Mouse (Mus musculus) retina, postnatal 7 days (tissue): ENCODE results near the gene Snrnp70.
"Not testable (repeated sequence)": the region's sequence is repeated elsewhere in the genome, so short reads cannot be mapped to it uniquely, and the experiment has no call there.

ENCODE experiments used
- DNase-seq: peaks from one replicate; pipeline ENCODE4 v3.0.0-alpha.2; 2012; ENCODE audit warnings: low read depth, low spot score

Snrnp70 gene

DNA sequence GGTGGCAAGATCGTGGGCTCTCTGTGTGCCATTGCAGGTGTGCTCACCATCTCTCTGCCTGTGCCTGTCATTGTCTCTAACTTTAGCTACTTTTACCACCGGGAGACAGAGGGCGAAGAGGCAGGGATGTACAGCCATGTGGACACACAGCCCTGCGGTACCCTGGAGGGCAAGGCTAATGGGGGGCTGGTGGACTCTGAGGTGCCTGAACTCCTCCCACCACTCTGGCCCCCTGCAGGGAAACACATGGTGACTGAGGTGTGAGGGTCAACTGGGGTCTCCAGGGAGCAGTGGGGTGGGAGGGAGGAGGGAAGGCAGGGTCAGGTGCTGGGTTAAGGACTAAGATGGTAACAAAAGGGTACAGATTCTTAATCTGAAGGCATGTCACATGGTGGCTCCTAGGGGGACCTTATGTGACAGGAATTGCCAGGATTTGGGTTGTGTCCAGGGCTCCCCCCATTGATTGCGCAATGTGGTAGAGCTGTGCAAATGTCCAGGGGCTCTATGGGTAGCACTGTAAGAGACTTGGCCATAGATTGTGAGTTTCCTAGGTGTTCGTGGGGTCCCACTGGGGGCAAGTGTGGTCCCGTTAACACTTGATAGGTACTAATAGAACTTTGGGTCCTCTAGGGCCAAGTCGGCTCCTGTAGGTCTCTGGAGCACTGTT lies 14.1 kb upstream of the Snrnp70 start:
- no peak for DNase-seq

DNA sequence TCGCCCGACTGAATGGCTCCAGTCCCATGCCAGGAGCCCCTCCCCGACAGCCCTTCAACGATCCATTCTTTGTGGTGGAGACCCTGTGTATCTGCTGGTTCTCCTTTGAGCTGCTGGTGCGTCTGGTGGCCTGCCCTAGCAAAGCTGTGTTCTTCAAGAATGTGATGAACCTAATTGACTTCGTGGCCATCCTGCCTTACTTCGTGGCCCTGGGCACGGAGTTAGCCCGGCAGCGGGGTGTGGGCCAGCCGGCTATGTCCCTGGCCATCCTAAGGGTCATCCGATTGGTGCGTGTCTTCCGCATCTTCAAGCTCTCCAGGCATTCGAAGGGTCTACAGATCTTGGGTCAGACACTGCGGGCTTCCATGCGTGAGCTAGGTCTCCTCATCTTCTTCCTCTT lies 13.4 kb upstream of the Snrnp70 start:
- no peak for DNase-seq

DNA sequence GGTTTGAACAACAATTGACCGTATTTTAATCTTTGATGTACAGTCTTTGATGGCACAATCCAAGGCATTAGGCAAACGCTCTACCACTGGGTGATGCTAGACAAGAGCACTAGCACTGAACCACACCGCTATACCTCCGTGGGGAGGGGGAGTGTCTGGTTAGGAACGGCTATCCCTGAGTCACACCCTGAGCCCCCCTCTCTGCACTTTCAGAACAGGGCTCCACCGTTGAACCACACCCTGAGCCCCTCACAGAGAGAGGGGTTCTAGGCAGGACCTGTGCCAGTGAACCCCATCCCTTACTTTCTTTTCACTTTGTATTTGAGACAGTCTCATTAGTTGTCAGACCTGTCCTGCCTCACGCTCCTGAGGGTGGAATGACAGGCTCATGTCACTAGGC lies 12.8 kb upstream of the Snrnp70 start:
- DNase-seq, result no peak

DNA sequence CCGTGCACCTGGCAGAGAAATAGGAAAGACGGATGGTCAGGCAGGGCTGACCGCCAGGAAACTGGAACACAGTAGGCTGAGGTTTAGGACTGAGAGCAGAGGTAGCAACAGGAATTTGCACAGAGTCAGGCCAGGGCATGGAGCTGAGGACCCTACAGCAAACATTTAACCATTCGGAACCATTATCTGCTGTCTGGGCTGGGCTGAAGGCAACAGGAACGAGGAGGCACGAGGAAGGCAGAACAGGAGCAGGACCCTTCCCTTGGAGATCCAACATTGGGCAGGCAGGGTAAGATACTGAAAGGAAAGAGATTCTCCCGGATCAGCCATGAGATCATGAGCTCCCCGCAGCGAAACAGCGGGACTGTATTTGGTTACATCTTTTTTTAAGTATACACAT lies 12.3 kb upstream of the Snrnp70 start:
- no peak for DNase-seq

DNA sequence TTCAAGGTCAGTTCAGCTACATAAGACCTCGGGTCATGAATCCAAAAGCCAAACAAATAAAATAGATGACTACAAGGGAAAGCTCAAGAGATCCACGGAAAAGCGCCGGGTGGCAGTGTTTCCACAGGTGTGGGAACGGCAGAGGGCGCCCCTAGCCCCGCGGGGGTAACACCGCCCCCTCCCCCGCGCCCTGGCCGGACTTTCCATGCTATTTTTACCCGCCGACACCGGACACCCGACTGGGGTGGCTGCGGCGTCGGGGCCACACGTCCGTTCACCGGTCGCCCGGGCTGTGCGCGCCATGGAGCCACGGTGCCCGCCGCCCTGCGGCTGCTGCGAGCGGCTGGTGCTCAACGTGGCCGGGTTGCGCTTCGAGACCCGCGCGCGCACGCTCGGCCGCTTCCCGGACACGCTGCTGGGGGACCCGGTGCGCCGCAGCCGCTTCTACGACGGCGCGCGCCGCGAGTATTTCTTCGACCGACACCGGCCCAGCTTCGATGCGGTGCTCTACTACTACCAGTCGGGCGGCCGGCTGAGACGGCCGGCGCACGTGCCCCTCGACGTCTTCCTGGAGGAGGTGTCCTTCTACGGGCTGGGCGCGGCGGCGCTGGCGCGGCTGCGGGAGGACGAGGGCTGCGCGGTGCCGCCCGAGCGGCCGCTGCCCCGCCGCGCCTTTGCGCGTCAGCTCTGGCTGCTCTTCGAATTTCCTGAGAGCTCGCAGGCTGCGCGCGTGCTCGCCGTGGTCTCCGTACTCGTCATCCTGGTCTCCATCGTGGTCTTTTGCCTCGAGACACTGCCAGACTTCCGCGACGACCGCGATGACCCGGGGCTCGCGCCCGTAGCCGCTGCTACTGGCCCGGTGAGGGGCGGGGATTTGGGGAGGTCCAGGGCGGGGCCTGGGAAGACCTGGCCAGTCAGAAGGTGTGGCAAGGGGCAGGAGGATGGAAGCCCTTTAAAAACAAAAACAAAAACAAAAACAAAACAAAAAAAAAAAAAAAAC lies 10.9 kb upstream of the Snrnp70 start:
- no peak for DNase-seq

DNA sequence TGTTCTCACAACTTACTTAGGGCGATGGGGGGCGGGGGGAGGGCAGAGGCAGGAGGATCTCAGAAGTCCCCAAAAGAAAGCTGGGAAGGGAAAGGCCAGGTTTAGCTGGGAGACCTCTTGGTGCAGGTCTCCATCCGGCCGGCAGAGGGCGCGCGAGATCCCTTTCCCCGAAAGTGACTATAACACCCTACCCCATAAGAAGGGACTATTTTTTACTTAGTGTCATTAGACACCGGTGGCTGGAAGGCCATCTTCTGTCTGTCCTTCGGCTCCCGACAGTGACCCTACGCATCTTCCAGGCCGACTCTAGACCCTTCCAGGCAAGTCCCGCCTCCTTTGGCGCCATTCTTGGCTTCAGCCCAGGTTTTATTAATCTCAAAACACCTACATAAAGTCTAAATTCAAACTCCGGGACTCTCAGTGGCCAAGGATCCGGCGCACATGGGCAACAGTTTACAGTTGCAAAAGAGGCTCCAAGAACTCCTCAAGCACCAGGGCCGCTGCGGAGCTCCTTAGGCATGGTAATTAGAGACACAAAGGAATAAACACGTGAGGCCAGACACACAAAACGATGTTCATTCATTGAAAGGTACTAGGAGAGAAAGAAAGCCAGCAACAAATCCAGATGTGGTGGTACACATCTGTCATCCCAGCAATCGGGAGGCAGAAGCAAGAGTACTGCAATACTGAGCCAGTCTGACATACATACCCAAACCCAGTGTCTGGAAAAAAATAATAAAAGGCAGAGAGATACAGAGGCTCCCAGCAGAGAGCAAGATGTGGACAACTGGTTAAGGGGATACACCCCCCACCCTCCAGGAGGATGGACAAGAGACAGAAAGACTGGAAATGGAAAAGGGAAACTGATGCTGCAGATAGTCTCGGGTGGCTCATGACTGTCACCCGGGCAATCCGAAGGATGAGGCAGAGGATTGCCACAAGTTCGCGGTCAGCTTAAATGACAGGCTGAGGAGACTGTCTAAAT lies 9.8 kb upstream of the Snrnp70 start, which contains the start of gene Kcna7:
Gene Kcna7 (plus strand): TSS at position 563 of the 985 bp plus-strand sequence.
- DNase-seq, result no peak

DNA sequence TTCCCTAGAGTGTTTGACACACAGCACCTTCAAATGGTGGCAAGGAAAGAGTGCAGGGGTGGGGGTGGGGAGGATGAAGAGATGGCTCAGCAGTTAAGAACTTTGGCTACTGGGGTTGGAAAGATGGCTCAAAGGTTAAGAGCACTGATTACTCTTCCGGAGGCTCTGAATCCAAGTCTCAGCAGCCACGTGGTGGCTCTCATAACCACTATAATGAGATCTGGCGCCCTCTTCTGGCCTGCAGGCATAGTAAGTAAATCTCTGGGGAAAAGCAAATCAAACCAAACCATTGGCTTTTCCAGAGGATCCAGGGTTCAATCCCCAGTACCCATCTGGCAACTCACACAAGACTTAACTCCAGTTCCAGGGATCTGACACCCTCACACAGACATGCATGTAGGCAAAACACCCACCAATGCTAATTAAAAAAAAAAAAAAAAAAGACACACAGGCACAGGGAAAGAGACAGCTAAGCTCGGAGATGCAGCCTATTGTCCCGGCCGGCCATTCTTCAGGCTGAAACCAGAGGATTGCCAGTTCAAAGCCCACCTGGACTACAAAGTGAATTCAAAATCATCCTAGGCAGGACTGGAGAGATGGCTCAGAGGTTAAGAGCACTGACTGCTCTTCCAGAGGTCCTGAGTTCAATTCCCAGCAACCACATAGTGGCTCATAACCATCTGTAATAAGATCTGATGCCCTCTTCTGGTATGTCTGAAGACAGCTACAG lies 8.2 kb upstream of the Snrnp70 start:
- DNase-seq, result no peak

DNA sequence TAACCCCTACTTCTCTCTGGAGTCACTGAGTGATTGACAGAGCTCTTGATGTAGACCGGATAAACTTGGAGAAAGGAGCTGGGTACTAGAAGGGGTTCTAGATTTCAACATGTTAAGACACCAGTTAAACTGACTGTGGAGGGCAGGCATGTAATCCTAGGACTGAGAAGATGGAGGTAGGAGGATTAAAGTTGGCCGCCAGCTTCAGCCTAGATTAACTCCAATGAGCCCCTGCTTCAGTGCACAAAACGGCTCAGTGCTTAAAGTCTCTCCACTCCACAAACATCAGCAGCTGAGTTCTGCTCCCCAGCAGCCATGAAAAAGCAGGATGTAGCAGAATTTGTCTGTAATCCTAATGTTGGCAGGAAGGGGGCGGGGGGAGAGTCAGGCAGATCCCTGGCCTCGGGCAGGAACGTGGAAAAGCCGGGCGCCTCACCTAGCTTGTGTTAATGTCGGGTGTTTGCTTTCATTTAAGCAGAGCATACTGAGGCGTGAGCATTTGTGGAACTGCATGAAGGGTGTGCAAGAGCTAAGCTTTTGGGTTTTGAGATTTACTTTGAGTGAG lies 6.1 kb upstream of the Snrnp70 start:
- peak; percentile 44 for DNase-seq

DNA sequence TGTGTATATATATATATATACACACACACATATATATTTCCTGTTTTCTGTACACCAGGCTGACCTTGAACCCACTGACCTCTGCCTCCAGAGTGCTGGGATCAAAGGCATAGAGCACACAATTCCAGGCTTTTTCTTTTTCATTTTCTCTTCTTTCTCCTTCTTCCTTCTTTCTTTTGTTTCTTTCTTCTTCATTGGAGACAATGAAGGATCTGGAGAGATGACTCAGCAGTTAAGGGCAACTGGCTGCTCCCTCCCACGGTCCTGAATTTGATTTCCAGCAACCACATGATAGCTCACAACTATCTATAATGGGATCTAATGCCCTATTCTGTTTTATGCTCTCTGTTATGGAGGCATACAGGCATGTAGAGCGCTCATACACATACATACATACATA lies 1.2 kb upstream of the Snrnp70 start:
- no peak for DNase-seq

DNA sequence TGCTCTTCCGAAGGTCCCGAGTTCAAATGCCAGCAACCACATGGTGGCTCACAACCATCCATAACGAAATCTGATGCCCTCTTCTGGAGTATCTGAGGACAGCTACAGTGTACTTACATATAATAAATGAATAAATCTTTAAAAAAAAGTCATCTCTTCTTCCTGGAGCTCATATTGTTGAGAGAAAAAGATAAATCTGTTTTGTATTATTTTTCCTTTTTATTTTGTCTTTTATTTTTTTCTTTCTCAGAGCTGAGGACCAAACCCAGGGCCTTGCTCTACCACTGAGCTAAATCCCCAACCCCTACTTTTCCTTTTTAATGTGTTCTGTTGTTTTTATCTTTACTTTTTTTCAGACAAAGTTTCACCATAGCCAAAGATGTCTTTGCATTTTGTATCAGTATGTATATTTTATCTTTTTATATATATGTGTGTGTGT lies 814 bp upstream of the Snrnp70 start:
- not testable (repeated sequence) for DNase-seq

DNA sequence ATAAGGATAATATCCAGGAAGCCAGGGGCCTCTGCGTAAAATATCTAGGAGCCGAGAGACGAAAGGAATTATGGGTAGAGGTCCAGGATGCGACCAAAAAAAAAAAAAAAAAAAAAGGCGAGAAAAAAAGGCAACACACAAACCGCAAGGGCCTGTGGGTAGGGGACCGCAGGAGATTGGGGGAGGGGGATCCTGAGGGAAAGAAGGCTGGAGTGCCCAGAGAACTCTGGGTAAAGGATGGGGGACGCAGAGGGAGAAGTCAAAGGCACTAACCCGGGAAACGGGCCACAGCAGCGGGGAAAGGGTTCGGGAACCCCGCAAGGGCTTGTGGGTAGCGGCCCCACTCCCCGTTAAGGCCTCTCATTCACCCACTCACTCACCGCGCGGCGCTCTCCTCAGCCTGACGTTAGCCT lies 407 bp downstream of the Snrnp70 start:
- DNase-seq, result no peak

DNA sequence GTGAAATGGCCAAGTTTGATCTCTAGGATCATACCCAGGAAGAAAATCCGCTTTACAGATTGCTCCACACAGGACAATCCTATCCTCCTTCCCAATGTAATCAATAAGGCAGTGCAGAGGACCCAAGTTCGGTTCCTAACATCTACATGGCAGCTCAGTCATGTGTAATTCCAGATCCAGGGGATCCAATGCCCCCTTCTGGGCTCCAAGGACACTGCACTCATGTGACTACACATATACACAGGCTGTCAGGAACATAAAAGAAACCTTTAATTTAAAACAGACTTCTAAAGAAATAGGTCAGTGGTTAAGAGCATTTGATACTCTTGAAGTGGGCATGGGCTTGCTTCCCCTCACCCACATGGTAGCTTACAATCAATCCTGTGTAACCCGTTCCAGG lies 9.5 kb downstream of the Snrnp70 start:
- no peak for DNase-seq

DNA sequence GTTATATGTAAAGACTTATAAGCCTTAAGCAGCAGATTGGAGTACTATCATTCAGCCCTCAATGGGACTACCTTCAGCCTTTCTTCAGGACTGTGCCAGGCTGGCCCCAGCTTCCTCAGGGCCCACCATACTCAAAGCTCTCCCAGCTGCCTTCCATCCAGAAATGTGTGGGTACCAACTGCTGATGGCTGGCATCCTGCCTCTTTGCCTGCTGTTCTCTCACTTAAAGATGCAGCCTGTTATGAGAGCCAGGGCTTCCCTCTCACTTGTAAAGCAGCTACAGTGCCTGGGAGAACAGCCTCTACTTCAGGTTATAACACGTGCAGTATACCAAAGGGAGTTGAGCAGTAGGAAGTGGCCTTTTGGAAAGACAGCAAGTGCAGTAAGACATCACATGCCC lies 19.5 kb downstream of the Snrnp70 start:
- DNase-seq, result no peak

DNA sequence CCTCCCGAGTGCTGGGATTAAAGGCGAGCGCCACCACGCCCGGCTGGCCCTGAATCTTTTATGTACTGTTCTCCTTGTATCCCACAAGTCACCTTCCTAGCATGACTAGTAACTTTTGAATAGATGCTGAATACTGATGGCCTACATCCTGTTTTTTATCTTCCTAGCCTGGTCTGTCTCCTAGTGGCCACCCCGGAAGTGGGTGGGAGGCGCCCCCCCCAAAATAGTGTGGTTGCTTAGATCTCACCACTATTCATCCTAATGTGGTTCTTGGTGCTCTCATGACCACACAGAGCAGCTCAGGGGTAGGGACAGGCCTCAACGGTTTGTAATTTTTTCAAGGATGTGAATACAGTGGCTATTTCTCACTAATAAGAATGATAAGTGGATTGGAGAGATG lies 20.9 kb downstream of the Snrnp70 start:
- DNase-seq, result no peak

DNA sequence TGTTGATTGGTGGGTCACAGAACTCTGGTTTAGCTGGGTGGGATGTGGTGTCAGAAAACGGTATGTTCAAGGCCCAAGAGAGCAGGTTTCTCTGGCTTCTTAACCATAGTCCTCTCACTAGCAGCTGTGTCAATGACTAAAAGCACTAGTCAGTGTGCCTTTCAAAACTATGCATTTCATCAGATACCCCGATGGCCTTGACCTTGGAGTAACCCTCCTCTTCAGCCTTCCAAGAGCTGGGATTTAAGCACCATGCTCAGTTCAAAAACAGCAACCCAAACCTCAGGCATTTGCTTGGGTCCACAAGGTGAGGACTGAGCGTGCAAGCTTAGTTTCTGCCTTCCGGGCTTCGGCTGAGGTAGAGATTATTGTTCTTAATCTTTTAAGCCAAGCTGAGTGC lies 23.2 kb downstream of the Snrnp70 start:
- no peak for DNase-seq

DNA sequence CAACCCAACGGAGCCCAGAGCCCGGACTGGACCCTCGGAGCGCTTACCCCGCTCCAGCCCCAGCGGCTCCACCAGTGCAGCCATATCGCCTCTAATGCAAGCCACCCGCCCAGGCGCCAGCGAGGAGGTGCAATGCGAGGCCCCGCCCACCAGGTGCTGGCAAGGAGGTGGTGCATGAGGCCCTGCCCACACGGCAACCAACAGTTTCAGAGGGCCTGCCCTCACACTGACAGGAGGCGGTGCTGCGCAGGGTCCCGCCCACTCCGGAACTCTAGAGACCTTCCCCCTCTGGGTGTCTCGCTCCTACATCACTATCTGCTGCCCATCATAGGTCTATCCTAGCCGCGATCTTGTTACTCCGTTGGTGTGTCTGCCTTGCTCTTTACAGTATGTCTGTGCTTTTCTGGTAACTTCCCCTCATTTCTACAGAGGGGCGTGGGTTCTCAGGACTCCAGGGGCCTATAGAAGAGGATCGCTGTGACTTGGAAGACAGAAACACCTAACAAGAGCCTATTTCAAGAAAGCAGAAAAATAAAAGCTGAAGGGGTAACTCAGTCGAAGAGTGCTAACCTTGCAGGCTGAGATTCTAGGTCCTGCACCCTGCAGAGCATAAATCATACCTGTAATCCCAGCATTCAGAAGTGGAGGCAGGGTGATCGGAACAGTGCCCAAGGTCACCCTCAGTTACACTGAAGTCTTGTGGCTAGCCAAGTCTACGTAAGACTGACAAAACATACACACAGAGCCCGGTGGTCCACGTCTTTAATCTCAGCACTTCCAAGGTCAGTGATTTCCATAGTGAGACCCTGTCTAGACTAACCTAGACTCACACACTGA lies 24.8 kb downstream of the Snrnp70 start, which contains the start of gene Lin7b:
Gene Lin7b (minus strand): TSS at position 109 of the 837 bp plus-strand sequence.
- DNase-seq, result peak; percentile 78

DNA sequence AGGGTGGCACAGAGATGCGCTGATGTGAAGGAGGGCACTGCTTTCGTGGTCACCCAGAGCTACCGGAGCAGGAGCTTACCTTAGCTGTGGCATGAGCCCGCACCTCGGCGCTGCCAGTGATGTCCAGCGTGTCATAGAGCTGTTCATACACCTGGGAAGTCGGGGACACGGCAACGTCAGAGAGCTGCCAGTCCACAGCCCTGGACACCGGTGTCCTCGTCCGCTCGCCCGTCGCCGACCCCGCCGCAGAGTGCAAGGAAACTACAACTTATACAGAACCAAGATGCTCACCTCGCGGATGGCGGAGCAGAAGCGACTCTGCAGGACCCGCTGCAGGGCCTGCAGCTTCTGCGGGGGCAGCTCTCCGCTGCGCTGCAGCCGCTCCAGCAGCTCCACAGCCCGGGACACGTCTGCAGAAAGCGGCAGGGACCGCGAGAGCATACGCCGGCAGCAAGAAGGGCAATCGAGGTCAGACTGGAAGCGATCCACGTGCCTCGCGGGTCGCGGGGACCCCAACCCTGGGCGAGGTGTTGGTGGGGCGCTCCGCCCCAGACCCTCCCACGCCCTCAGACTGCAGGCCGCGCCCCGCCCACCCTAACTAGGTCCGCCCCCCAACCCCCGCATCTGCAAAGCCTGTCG lies 25.6 kb downstream of the Snrnp70 start:
- no peak for DNase-seq

DNA sequence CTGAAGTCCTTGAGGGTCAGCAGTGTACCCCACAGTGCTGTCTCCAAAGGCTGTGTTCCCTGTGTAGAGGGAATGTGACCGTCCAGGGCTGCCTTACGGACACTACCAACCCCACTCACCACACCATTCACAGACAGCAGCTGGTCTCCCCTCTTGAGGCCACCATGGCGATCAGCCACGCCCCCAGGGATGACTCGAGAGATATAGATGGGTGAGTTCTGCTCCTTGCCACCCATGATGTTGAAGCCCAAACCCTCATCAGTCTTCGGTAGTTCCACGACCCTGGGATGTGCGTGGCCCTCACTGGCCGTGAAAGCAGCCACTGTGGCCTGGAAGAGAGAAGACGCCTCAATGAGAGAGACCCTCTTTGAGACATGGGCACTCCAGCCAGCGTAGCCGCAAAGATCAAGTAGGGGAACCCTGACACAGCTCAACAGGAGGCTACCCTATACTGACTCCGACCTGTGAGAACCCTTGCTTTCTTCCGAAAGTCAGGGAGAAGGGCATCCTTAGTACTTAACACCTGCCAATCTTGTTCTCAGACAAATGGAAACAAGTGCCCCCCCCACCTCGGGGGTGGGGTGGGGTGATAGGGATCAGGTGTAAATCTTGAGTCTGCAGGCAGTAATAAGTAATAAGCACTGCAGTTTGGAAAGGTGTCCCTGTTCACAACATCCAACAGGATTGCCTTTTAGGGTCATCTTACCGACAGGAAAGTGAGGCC lies 26.4 kb downstream of the Snrnp70 start:
- DNase-seq, result no peak
